Mouse (Mus musculus) hindlimb bud, embryonic 11.5 days (tissue): ENCODE measurements at regions not wholly inside any gene's neighbourhood (a gene's known extent, or its start where the extent isn't known, plus 50 kb on each side); places are given as distances from the start of the nearest gene placed in this dataset.

Experiments
- DNase-seq: peaks from one replicate; pipeline ENCODE4 v3.0.0-alpha.2; 2012; ENCODE audit warnings: low read depth, low spot score; ENCODE audit errors: extremely low spot score

GRCm38 (mm10) chr12:106186501-106186900, 176.5 kb downstream of the Vrk1 start:
- no peak for DNase-seq

GRCm38 (mm10) chr12:106191771-106192170, 181.7 kb downstream of the Vrk1 start:
- no peak for DNase-seq

GRCm38 (mm10) chr12:106199302-106199701, 189.3 kb downstream of the Vrk1 start:
- no peak for DNase-seq

- no peak for DNase-seq
Measured at GRCm38 (mm10) chr12:106203526-106203925, 193.5 kb downstream of the Vrk1 start.

GRCm38 (mm10) chr12:106210959-106211358, 200.9 kb downstream of the Vrk1 start:
- no peak for DNase-seq

- no peak for DNase-seq
Measured at GRCm38 (mm10) chr12:106211488-106211887, 201.5 kb downstream of the Vrk1 start.

- no peak for DNase-seq
Measured at GRCm38 (mm10) chr12:106212397-106212796, 202.4 kb downstream of the Vrk1 start.

- DNase-seq = no peak
Measured at GRCm38 (mm10) chr12:106220071-106220470, 210.0 kb downstream of the Vrk1 start.

- DNase-seq = no peak
Measured at GRCm38 (mm10) chr12:106226276-106226675, 216.2 kb downstream of the Vrk1 start.

- DNase-seq = no peak
Measured at GRCm38 (mm10) chr12:106226776-106227562, 216.9 kb downstream of the Vrk1 start.

- DNase-seq = no peak
Measured at GRCm38 (mm10) chr12:106227563-106227840, 217.5 kb downstream of the Vrk1 start.

GRCm38 (mm10) chr12:106245178-106245840, 235.3 kb downstream of the Vrk1 start:
- no peak for DNase-seq

GRCm38 (mm10) chr12:106273591-106273990, 263.6 kb downstream of the Vrk1 start:
- no peak for DNase-seq

- DNase-seq = no peak
Measured at GRCm38 (mm10) chr12:106277886-106278285, 267.9 kb downstream of the Vrk1 start.

GRCm38 (mm10) chr12:106282491-106283106, 272.6 kb downstream of the Vrk1 start:
- no peak for DNase-seq

GRCm38 (mm10) chr12:106284814-106285213, 274.8 kb downstream of the Vrk1 start:
- DNase-seq = no peak

GRCm38 (mm10) chr12:106288791-106289515, 278.9 kb downstream of the Vrk1 start:
- no peak for DNase-seq

GRCm38 (mm10) chr12:106291476-106292046, 281.5 kb downstream of the Vrk1 start:
- DNase-seq = no peak

GRCm38 (mm10) chr12:106293117-106293516, 283.1 kb downstream of the Vrk1 start:
- DNase-seq = no peak

- no peak for DNase-seq
Measured at GRCm38 (mm10) chr12:106295596-106295995, 285.6 kb downstream of the Vrk1 start.

GRCm38 (mm10) chr12:106302617-106303016, 292.6 kb downstream of the Vrk1 start:
- no peak for DNase-seq
